Mouse (Mus musculus) myocyte (in vitro differentiated cells): ENCODE results near the gene Rnf187.

ENCODE experiments used
- E2F4 ChIP-seq: IDR thresholded peaks from one replicate; pipeline ENCODE4 v1.6.1; 2011; ENCODE audit warnings: mild to moderate bottlenecking, control low read depth, moderate library complexity; ENCODE audit not compliant: insufficient read depth
- MAX ChIP-seq: IDR thresholded peaks from one replicate; pipeline ENCODE4 v1.6.1; 2011; ENCODE audit warnings: low read depth, mild to moderate bottlenecking, control low read depth
- MYOD1 ChIP-seq, 3 experiments: IDR thresholded peaks; one replicate each; pipeline ENCODE4 v1.6.1; 2011; ENCODE audit warnings: control low read depth in 2 of 3, low read depth in 2 of 3, mild to moderate bottlenecking in 2 of 3, moderate library complexity in 1 of 3; ENCODE audit not compliant: insufficient read length in 2 of 3, control insufficient read depth in 1 of 3
- MYOG ChIP-seq, 3 experiments: IDR thresholded peaks; one replicate each; pipeline ENCODE4 v1.6.1; 2011; ENCODE audit warnings: control low read depth in 2 of 3, low read depth in 2 of 3, mild to moderate bottlenecking in 2 of 3; ENCODE audit not compliant: insufficient read length in 2 of 3, control insufficient read depth in 1 of 3, insufficient read depth in 1 of 3
- POLR2A ChIP-seq: IDR thresholded peaks from one replicate; pipeline ENCODE4 v1.6.1; 2011; ENCODE audit warnings: low read depth, mild to moderate bottlenecking, control low read depth, moderate library complexity; ENCODE audit not compliant: insufficient read length
- POLR2AphosphoS2 ChIP-seq: IDR thresholded peaks from one replicate; pipeline ENCODE4 v1.6.1; 2011; ENCODE audit warnings: low read depth, control low read depth; ENCODE audit not compliant: insufficient read length
- REST ChIP-seq: IDR thresholded peaks from one replicate; pipeline ENCODE4 v1.6.1; 2011; ENCODE audit warnings: mild to moderate bottlenecking, control low read depth, moderate library complexity; ENCODE audit not compliant: insufficient read depth, insufficient read length
- SRF ChIP-seq: IDR thresholded peaks from one replicate; pipeline ENCODE4 v1.6.1; 2011; ENCODE audit warnings: low read depth; ENCODE audit not compliant: control insufficient read depth, insufficient read length
- USF1 ChIP-seq: IDR thresholded peaks from one replicate; pipeline ENCODE4 v1.6.1; 2011; ENCODE audit warnings: low read depth, mild to moderate bottlenecking, control low read depth, moderate library complexity

DNA sequence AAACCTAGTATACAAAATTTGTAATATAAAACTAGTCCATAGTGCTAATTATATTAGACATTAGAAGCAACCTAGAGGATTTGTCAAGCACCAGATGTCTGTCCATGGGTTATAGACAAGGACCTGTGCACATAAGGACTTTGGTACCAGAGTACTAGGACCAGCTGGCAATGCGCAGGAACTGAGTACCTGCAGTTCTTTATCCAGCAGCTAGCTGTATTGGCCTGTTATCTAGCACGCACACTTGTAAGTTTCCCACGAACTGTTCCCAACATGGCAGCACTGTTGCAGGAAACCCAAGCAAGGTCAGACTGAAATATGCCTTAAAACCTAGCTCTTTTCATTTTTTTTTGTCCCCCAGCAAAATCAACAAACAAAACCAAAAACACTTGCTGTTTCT lies 8.5 kb downstream of the Rnf187 start:
- TF ChIP-seq REST (no peak), POLR2A (no peak), MYOD1 (IDR thresholded peaks at IDR 0.05; ENCODE audit: control insufficient read depth in 1 of 3, insufficient read length in 2 of 3, low read depth in 2 of 3) (no peak), E2F4 (no peak), MAX (no peak), SRF (no peak), MYOG (IDR thresholded peaks at IDR 0.05; ENCODE audit: control insufficient read depth in 1 of 3, insufficient read depth in 1 of 3, insufficient read length in 2 of 3, low read depth in 2 of 3) (no peak), USF1 (no peak), POLR2AphosphoS2 (peak; percentile 36)
